Mouse (Mus musculus) limb, embryonic 15.5 days (tissue): ENCODE measurements around the gene Olfr577. TPM values are rescaled to one million over a fixed set of nuclear protein-coding genes. Genes with fewer than 3 reads are reported as not detected.

Experiments used
- ATAC-seq: fragments of 200-750 bp; cut with Nextera tagmentation; 2 replicates; pipeline ENCODE4 v1.8.0; 2017; ENCODE audit warnings: low read depth, moderate TSS enrichment; ENCODE audit not compliant: insufficient number of reproducible peaks, low FRiP score, low TSS enrichment
- H3K27ac ChIP-seq: fragments of 300-500 bp; sonication (generic); 2 replicates; pipeline ENCODE4 v1.5.1; 2015; ENCODE audit warnings: moderate library complexity, mild to moderate bottlenecking, inconsistent platforms
- H3K27me3 ChIP-seq: fragments of 300-500 bp; sonication (generic); 2 replicates; pipeline ENCODE4 v1.6.1; 2015; ENCODE audit warnings: inconsistent platforms
- H3K36me3 ChIP-seq: fragments of 300-500 bp; sonication (generic); 2 replicates; pipeline ENCODE4 v1.6.1; 2015; ENCODE audit warnings: inconsistent platforms
- H3K4me1 ChIP-seq: fragments of 300-500 bp; sonication (generic); 2 replicates; pipeline ENCODE4 v1.6.1; 2015; ENCODE audit warnings: inconsistent platforms
- H3K4me2 ChIP-seq: fragments of 300-500 bp; sonication (generic); 2 replicates; pipeline ENCODE4 v1.6.1; 2015; ENCODE audit warnings: mild to moderate bottlenecking, inconsistent platforms
- H3K4me3 ChIP-seq: fragments of 300-500 bp; sonication (generic); 2 replicates; pipeline ENCODE4 v1.5.1; 2015; ENCODE audit warnings: mild to moderate bottlenecking, inconsistent platforms
- H3K9ac ChIP-seq: fragments of 300-500 bp; sonication (generic); 2 replicates; pipeline ENCODE4 v1.6.1; 2015; ENCODE audit warnings: inconsistent platforms
- H3K9me3 ChIP-seq: fragments of 300-500 bp; sonication (generic); 2 replicates; pipeline ENCODE4 v1.6.1; 2016; ENCODE audit warnings: inconsistent platforms
- WGBS: fragments of 180-500 bp; shearing (Covaris S2); methylation state at CpG from one replicate; pipeline ENCODE4 v1.1.7; 2015; 5-methylcytosine and 5-hydroxymethylcytosine counted together
- polyA plus RNA-seq: library from polyadenylated mRNA; unstranded; fragments of >200 nt; fragmentation: Nextera tagmentation; extraction: Ambion mirVana; gene quantifications from 2 replicates; pipeline ENCODE4 v1.2.1, GENCODE M21; 2015

Gene Olfr577
- not detected in 2 replicates for polyA plus RNA-seq

GRCm38 (mm10) chr7:102975843-102976242 lies at the start of gene Olfr577:
Gene Olfr577, minus strand, starts transcription at chr7:102975943.
- H3K4me3 ChIP-seq = no peak within 1 kb of the TSS
- no peaks in the 10 kb centered on the region for H3K9me3 ChIP-seq
- no peak within 1 kb of the TSS for H3K4me2 ChIP-seq
- ATAC-seq = no peak
- H3K27me3 ChIP-seq = no peaks in the 10 kb centered on the region
- H3K27ac ChIP-seq = no peak within 1 kb of the TSS
- H3K36me3 ChIP-seq = no peaks in the 10 kb centered on the region
- H3K4me1 ChIP-seq = no peaks in the 10 kb centered on the region
- 77% methylated on average over 2 of the region's 2 CpGs for WGBS
- H3K9ac ChIP-seq = no peak within 1 kb of the TSS

- H3K4me3 ChIP-seq = no peak within 1 kb of the TSS
- no peaks in the 10 kb centered on the region for H3K4me1 ChIP-seq
- no peak within 1 kb of the TSS for H3K27ac ChIP-seq
- H3K9ac ChIP-seq = no peak within 1 kb of the TSS
- H3K4me2 ChIP-seq = no peak within 1 kb of the TSS
- no peaks in the 10 kb centered on the region for H3K9me3 ChIP-seq
- no peaks in the 10 kb centered on the region for H3K36me3 ChIP-seq
- no peaks in the 10 kb centered on the region for H3K27me3 ChIP-seq
- 64% methylated on average over 3 of the region's 3 CpGs for WGBS
- no peak for ATAC-seq
These were observed 13.5 kb upstream of the Olfr577 start, which contains the start of gene Olfr578 for GRCm38 (mm10) chr7:102989224-102989623. Gene Olfr578, minus strand, starts transcription at chr7:102989324.

- Histone ChIP-seq H3K4me3 (no peak overlapping the region), H3K36me3 (no peaks in the 10 kb centered on the region), H3K27ac (no peak overlapping the region), H3K9me3 (no peaks in the 10 kb centered on the region), H3K9ac (no peak overlapping the region), H3K4me1 (no peaks in the 10 kb centered on the region), H3K4me2 (no peak overlapping the region), H3K27me3 (no peaks in the 10 kb centered on the region)
- 46% methylated on average over 1 of the region's 1 CpGs for WGBS
- ATAC-seq = no peak
These were observed 1.3 kb downstream of the Olfr577 start for GRCm38 (mm10) chr7:102974399-102974798.

GRCm38 (mm10) chr7:102962360-102962759 lies 13.4 kb downstream of the Olfr577 start, which contains the start of gene Olfr576:
Gene Olfr576, plus strand, starts transcription at chr7:102962660.
- Histone ChIP-seq H3K4me2 (no peak within 1 kb of the TSS), H3K4me1 (no peaks in the 10 kb centered on the region), H3K4me3 (no peak within 1 kb of the TSS), H3K9ac (no peak within 1 kb of the TSS), H3K27ac (no peak within 1 kb of the TSS), H3K9me3 (no peaks in the 10 kb centered on the region), H3K36me3 (no peaks in the 10 kb centered on the region), H3K27me3 (no peaks in the 10 kb centered on the region)
- WGBS = 49% methylated on average over 2 of the region's 2 CpGs
- no peak for ATAC-seq

DNA sequence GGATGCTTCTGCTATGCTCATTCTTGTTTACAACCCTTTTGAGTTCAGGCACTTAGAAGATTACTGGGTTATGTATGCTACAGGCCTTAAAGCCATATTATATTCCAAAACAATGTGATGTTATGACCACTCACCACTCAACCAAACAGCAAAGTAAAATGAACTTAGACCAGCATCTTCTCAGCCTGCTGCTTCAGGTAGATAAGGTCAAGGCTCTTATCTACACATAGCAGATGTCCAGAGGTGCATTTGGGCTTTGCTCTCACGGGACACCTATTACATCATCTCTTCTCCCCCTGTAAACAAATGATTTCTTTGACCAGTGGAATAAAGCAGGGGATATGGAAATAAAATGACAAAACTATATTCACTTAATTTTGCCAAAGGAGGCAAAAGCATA lies 17.1 kb downstream of the Olfr577 start, which contains the start of gene Olfr575:
Gene Olfr575, minus strand, starts transcription at position 183 of the 400 bp plus-strand sequence.
- H3K27ac ChIP-seq = no peak within 1 kb of the TSS
- no peak within 1 kb of the TSS for H3K4me3 ChIP-seq
- no peaks in the 10 kb centered on the region for H3K9me3 ChIP-seq
- 60% methylated on average over 1 of the region's 1 CpGs for WGBS
- no peak within 1 kb of the TSS for H3K9ac ChIP-seq
- no peaks in the 10 kb centered on the region for H3K4me1 ChIP-seq
- no peaks in the 10 kb centered on the region for H3K36me3 ChIP-seq
- no peak for ATAC-seq
- H3K4me2 ChIP-seq = no peak within 1 kb of the TSS
- no peaks in the 10 kb centered on the region for H3K27me3 ChIP-seq

DNA sequence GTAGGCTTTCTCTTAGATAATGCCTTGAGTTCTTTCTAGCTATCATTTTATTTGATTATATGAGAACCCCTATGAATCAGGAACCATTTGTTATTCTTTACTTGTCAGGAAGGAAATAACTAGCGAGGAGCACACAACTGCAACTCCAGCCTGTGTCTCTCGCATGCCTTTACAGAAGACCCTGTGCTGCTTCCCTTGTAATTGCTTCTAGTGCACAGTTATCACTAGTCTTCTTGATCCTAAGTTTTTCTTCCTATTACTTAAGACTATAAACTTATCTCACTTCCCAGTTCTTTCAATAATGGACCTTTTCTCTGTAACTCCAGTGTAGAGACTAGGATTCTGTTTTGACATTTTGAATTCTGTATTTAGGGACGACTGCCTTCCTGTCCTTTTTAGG lies 17.6 kb downstream of the Olfr577 start:
- Histone ChIP-seq H3K4me1 (no peaks in the 10 kb centered on the region), H3K4me3 (no peak overlapping the region), H3K36me3 (no peaks in the 10 kb centered on the region), H3K27me3 (no peaks in the 10 kb centered on the region), H3K27ac (no peak overlapping the region), H3K4me2 (no peak overlapping the region), H3K9me3 (no peaks in the 10 kb centered on the region), H3K9ac (no peak overlapping the region)
- ATAC-seq = no peak
- WGBS = 73% methylated on average over 3 of the region's 3 CpGs

DNA sequence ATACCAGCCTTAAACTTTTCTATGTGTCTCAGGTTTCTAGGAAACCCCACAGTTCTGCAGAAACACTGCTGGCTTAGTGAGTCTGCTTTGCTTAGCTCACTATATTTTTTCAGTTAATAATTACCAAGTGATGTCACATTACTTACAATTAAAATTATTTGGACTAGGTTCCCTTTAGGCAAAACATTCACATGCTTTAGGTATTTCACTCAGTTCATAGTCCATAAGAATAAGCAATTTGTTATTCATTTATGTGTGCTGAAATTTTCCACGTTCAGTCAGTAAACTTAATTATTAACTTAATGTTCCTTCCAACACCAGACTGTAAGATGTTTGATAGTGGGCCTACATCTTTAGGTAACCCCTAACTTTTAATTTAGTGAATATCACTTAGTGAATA lies 25.0 kb downstream of the Olfr577 start:
- 45% methylated on average over 1 of the region's 1 CpGs for WGBS
- no peak overlapping the region for H3K9ac ChIP-seq
- no peaks in the 10 kb centered on the region for H3K9me3 ChIP-seq
- no peak overlapping the region for H3K4me3 ChIP-seq
- no peak for ATAC-seq
- H3K27ac ChIP-seq = no peak overlapping the region
- H3K27me3 ChIP-seq = no peaks in the 10 kb centered on the region
- H3K36me3 ChIP-seq = no peaks in the 10 kb centered on the region
- no peak overlapping the region for H3K4me2 ChIP-seq
- no peaks in the 10 kb centered on the region for H3K4me1 ChIP-seq

DNA sequence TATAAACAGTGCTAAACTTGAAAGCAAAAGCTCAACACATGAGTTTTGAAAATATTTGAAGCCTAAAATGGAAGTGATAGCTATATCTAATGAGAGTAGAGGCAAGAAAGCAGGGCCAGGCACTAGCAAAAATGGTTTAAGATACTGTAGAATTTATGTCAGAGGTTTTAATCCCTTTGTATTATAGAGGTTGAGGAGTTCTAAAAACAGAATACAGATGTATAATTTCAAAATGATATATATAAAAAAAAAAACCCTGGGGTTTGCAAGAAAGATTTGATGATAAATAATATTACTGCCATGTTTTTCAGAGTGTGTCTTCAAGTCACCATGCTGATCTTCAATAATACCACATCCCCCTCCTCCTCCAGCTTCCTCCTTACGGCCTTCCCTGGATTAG lies 27.6 kb downstream of the Olfr577 start, which contains the start of gene Olfr574:
Gene Olfr574, plus strand, starts transcription at position 301 of the 400 bp plus-strand sequence.
- H3K27ac ChIP-seq = no peak within 1 kb of the TSS
- H3K4me1 ChIP-seq = no peaks in the 10 kb centered on the region
- no peak within 1 kb of the TSS for H3K4me3 ChIP-seq
- no peak within 1 kb of the TSS for H3K9ac ChIP-seq
- no peaks in the 10 kb centered on the region for H3K9me3 ChIP-seq
- H3K27me3 ChIP-seq = no peaks in the 10 kb centered on the region
- ATAC-seq = no peak
- H3K36me3 ChIP-seq = no peaks in the 10 kb centered on the region
- H3K4me2 ChIP-seq = no peak within 1 kb of the TSS
- WGBS = 87% methylated on average over 1 of the region's 1 CpGs

DNA sequence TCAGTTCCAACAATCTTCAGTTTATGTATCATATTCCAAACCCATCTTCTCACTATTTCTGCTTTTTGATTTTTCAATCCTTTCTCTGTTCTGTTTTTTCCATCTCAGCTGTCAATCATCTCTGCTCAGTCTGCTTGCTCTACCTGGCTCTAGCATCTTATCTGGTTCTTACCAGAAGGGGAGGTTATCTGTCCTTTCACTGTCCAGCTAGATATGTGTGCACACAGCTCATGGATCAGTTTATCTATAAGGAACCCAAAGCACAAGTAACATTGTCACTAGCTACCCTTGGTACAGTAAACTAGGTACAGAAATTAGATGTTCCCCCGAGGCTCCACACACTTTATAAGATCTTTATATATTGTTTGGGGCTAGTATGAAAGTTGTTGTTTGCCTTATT lies 32.3 kb downstream of the Olfr577 start:
- no peak for ATAC-seq
- Histone ChIP-seq H3K4me3 (no peak overlapping the region), H3K4me1 (no peaks in the 10 kb centered on the region), H3K4me2 (no peak overlapping the region), H3K36me3 (no peaks in the 10 kb centered on the region), H3K9ac (no peak overlapping the region), H3K27ac (no peak overlapping the region), H3K9me3 (no peaks in the 10 kb centered on the region), H3K27me3 (no peaks in the 10 kb centered on the region)
- 76% methylated on average over 1 of the region's 1 CpGs for WGBS

- ATAC-seq = no peak
- H3K9ac ChIP-seq = no peak within 1 kb of the TSS
- H3K27me3 ChIP-seq = no peaks in the 10 kb centered on the region
- H3K4me3 ChIP-seq = no peak within 1 kb of the TSS
- WGBS = 89% methylated on average over 2 of the region's 2 CpGs
- H3K4me1 ChIP-seq = no peaks in the 10 kb centered on the region
- H3K4me2 ChIP-seq = no peak within 1 kb of the TSS
- H3K36me3 ChIP-seq = no peaks in the 10 kb centered on the region
- no peak within 1 kb of the TSS for H3K27ac ChIP-seq
- H3K9me3 ChIP-seq = no peaks in the 10 kb centered on the region
These were observed 33.3 kb downstream of the Olfr577 start, which contains the start of gene Olfr573-ps1 for GRCm38 (mm10) chr7:102942475-102942874. Gene Olfr573-ps1, minus strand, starts transcription at chr7:102942575.

GRCm38 (mm10) chr7:102927105-102927504 lies 48.6 kb downstream of the Olfr577 start:
- Histone ChIP-seq H3K9me3 (no peaks in the 10 kb centered on the region), H3K27me3 (no peaks in the 10 kb centered on the region), H3K4me3 (no peak overlapping the region), H3K36me3 (no peaks in the 10 kb centered on the region), H3K9ac (no peak overlapping the region), H3K27ac (no peak overlapping the region), H3K4me2 (no peak overlapping the region), H3K4me1 (no peaks in the 10 kb centered on the region)
- 66% methylated on average over 3 of the region's 3 CpGs for WGBS
- ATAC-seq = no peak

GRCm38 (mm10) chr7:102924109-102924508 lies 51.6 kb downstream of the Olfr577 start, which contains the start of gene Olfr572:
Gene Olfr572, plus strand, starts transcription at chr7:102924409.
- Histone ChIP-seq H3K36me3 (no peaks in the 10 kb centered on the region), H3K27me3 (no peaks in the 10 kb centered on the region), H3K4me2 (no peak within 1 kb of the TSS), H3K4me3 (no peak within 1 kb of the TSS), H3K9ac (no peak within 1 kb of the TSS), H3K9me3 (no peaks in the 10 kb centered on the region), H3K27ac (no peak within 1 kb of the TSS), H3K4me1 (no peaks in the 10 kb centered on the region)
- WGBS = 51% methylated on average over 1 of the region's 1 CpGs
- ATAC-seq = no peak
